Mouse (Mus musculus): ENCODE data around the gene Zfp712.

Zfp712 gene

GRCm38 (mm10) chr13:67060786-67061358 lies at the start of gene Zfp712:
TSS of gene Zfp712 (minus strand) at chr13:67061170.
- DNase-seq (ENCODE audit: low read depth, low spot score) = peak; percentile 97

DNA sequence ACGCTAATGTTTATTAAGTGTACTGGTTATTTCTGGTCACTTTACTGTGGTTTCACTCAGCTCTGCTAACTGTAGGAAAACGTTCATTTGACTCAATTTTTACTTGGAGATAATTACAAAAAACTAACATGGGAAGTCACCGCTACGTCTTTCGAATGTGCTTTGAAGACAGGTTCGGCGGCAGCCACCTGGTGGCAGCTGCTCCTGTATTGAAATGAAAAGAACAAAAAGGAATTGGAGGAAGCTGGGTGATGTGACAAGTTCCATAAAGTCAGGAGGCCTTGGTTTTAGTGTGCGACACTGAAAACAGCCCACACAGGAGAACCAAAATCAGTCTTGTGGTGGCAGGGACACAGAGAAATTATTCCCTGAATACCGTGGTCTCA lies 47.8 kb upstream of the Zfp712 start:
- DNase-seq (ENCODE audit: low read depth, low spot score) = no peak

DNA sequence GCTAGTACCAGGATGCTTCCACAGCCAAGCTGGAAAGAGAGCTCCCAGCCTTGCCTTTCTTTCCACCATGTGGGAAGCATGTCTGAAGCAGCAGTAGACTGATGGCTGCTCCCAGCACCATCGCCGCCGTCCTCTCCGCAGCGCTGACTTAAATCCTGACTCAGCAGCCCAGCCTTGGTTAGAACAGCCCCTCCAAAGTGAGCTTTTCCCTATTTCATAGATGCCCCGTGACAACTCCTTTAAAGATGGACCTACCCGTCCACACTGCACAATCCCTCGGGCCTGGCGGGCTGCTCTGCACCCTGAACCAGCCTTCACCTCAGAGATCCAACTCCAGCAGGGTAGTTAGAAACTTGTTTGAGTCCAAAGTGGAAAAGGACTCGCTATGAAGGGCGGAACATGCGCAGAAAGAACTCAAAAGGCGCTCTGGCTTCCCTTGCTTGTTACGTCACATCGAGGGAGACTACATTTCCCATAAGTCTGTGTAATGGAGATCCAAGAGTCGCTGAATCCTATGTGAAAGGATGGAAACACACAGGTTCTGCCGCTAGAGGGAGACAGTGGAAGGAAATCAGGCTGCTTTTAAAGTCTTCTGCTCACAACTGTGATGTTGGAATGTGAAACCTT lies 47.3 kb upstream of the Zfp712 start, which contains the start of gene Gm28557:
Gene Gm28557, minus strand, starts transcription at position 411 of the 627 bp plus-strand sequence.
- peak; percentile 97 for DNase-seq (ENCODE audit: low read depth, low spot score)

DNA sequence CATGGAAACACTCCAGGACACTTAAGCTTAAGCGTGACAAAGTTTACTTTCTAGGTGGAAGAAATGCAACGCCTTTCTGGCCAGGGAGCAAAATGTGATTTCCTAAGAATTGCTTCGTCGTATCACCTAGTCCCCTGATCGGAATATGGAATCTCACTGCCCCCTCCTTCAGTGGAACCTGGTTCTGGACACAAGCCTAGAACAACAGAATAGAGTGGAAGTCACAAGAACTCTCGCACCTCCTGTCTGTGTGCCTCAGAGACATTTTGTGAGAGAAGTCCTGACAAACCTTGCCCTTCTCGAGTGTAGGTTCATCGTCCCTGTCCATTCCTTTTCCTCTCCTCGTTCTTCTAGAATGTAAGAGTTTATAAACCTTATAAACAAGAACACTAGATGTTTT lies 46.7 kb upstream of the Zfp712 start:
- no peak for DNase-seq (ENCODE audit: low read depth, low spot score)

GRCm38 (mm10) chr13:67097876-67098275 lies 36.9 kb upstream of the Zfp712 start, which contains the start of gene Zfp708:
TSS of gene Zfp708 (minus strand) at chr13:67097976.
- DNase-seq (ENCODE audit: low read depth, low spot score) = no peak

- no peak for DNase-seq (ENCODE audit: low read depth, low spot score)
Observed at GRCm38 (mm10) chr13:67090154-67090553, 29.2 kb upstream of the Zfp712 start.

DNA sequence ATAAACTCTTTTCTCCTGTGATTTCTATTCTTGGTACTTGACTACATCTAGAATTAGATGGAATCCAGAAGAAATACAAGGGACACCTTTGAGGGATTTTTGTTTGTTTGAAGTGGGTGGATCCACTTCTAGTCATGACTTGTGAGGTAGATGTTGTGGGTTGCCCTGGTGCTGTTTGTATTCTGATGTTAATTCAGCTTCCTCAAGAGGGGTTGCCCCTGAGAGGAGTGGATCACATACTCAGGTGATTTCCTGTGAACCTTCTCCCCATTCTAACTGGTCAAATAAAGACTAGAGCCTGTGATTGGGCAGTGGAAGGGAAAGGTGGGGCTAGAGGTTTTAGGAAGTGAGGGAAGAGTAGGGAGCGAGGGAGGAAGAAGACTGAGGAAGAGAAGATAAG lies 21.0 kb upstream of the Zfp712 start:
- DNase-seq (ENCODE audit: low read depth, low spot score) = peak; percentile 72

GRCm38 (mm10) chr13:67081142-67081713 lies 20.3 kb upstream of the Zfp712 start:
- peak; percentile 93 for DNase-seq (ENCODE audit: low read depth, low spot score)

- DNase-seq (ENCODE audit: low read depth, low spot score) = no peak
Observed at GRCm38 (mm10) chr13:67077244-67077643, 16.3 kb upstream of the Zfp712 start.

GRCm38 (mm10) chr13:67072786-67073185 lies 11.8 kb upstream of the Zfp712 start:
- DNase-seq (ENCODE audit: low read depth, low spot score) = peak; percentile 62

GRCm38 (mm10) chr13:67065386-67065785 lies 4.4 kb upstream of the Zfp712 start:
- no peak for DNase-seq (ENCODE audit: low read depth, low spot score)

GRCm38 (mm10) chr13:67062427-67062826 lies 1.5 kb upstream of the Zfp712 start:
- DNase-seq (ENCODE audit: low read depth, low spot score) = peak; percentile 56

- peak; percentile 29 for DNase-seq (ENCODE audit: low read depth, low spot score)
Observed at GRCm38 (mm10) chr13:67060161-67060785, 697 bp downstream of the Zfp712 start.

All from ZHBTc4 (cell line).